Mouse (Mus musculus) NIH3T3 (cell line): Measurements from ENCODE around the gene Ttyh3.

ENCODE experiments used
- DNase-seq: peaks from one replicate; pipeline ENCODE4 v3.0.0-alpha.2; 2012; ENCODE audit warnings: low read depth

Ttyh3 gene

GRCm38 (mm10) chr5:140628995-140629394 lies 19.8 kb downstream of the Ttyh3 start:
- peak; percentile 43 for DNase-seq

GRCm38 (mm10) chr5:140627580-140627979 lies 21.3 kb downstream of the Ttyh3 start:
- DNase-seq, result no peak

GRCm38 (mm10) chr5:140624961-140625360 lies 23.9 kb downstream of the Ttyh3 start:
- DNase-seq, result no peak

- DNase-seq, result no peak
Measured at GRCm38 (mm10) chr5:140624238-140624637, 24.6 kb downstream of the Ttyh3 start.

- no peak for DNase-seq
Measured at GRCm38 (mm10) chr5:140623791-140624190, 25.0 kb downstream of the Ttyh3 start.

GRCm38 (mm10) chr5:140622978-140623670 lies 25.7 kb downstream of the Ttyh3 start:
- no peak for DNase-seq

- peak; percentile 30 for DNase-seq
Measured at GRCm38 (mm10) chr5:140621517-140621916, 27.3 kb downstream of the Ttyh3 start.

- DNase-seq, result no peak
Measured at GRCm38 (mm10) chr5:140621092-140621491, 27.7 kb downstream of the Ttyh3 start.

- DNase-seq, result peak; percentile 48
Measured at GRCm38 (mm10) chr5:140619895-140620736, 28.7 kb downstream of the Ttyh3 start.

- peak; percentile 80 for DNase-seq
Measured at GRCm38 (mm10) chr5:140619151-140619771, 29.6 kb downstream of the Ttyh3 start.

- DNase-seq, result no peak
Measured at GRCm38 (mm10) chr5:140617714-140618113, 31.1 kb downstream of the Ttyh3 start.

- no peak for DNase-seq
Measured at GRCm38 (mm10) chr5:140616691-140617090, 32.1 kb downstream of the Ttyh3 start.

GRCm38 (mm10) chr5:140616110-140616503 lies 32.7 kb downstream of the Ttyh3 start:
- no peak for DNase-seq

- DNase-seq, result no peak
Measured at GRCm38 (mm10) chr5:140615321-140616109, 33.3 kb downstream of the Ttyh3 start.

GRCm38 (mm10) chr5:140614837-140615236 lies 34.0 kb downstream of the Ttyh3 start:
- no peak for DNase-seq

GRCm38 (mm10) chr5:140614141-140614540 lies 34.7 kb downstream of the Ttyh3 start:
- DNase-seq, result no peak

- DNase-seq, result no peak
Measured at GRCm38 (mm10) chr5:140612191-140612590, 36.6 kb downstream of the Ttyh3 start.

- DNase-seq, result peak; percentile 44
Measured at GRCm38 (mm10) chr5:140611611-140612185, 37.1 kb downstream of the Ttyh3 start.

- DNase-seq, result peak; percentile 73
Measured at GRCm38 (mm10) chr5:140611021-140611583, 37.7 kb downstream of the Ttyh3 start.

- DNase-seq, result peak; percentile 76
Measured at GRCm38 (mm10) chr5:140610273-140611011, 38.4 kb downstream of the Ttyh3 start.
